Mouse (Mus musculus) CH12.LX (cell line): Measurements from ENCODE around the gene Sod2. TPM values are rescaled to one million over a fixed set of nuclear protein-coding genes. Genes with fewer than 3 reads are reported as not detected.
A peak's percentile ranks its signal among the peaks of the same experiment; 100 is the strongest.

Experiments
- DNase-seq: peaks from one replicate; pipeline ENCODE4 v3.0.0-alpha.2; 2013; ENCODE audit errors: extremely low read depth
- H3K27ac ChIP-seq: 2 replicates; pipeline ENCODE4 v1.5.1; 2012; ENCODE audit warnings: low read depth, mild to moderate bottlenecking, control low read depth, moderate library complexity; ENCODE audit not compliant: insufficient read depth
- H3K27me3 ChIP-seq: replicated peaks from 2 replicates; pipeline ENCODE3; 2012; ENCODE audit warnings: inconsistent platforms
- H3K36me3 ChIP-seq, 2 experiments: replicated peaks in 1 of 2; 2 replicates each; pipeline versions ENCODE3 to v1.6.1; 2012; ENCODE audit warnings: inconsistent platforms in 1 of 2, low read length in 1 of 2, mild to moderate bottlenecking in 1 of 2, mixed read lengths in 1 of 2, moderate library complexity in 1 of 2; ENCODE audit not compliant: control insufficient read depth in 1 of 2, insufficient read depth in 1 of 2
- H3K4me1 ChIP-seq, 2 experiments: 2 replicates each; pipeline ENCODE4 v1.6.1; 2012; ENCODE audit warnings: inconsistent platforms in 1 of 2, moderate library complexity in 1 of 2; ENCODE audit not compliant: insufficient read depth in 2 of 2, control insufficient read depth in 1 of 2
- H3K4me2 ChIP-seq: 2 replicates; pipeline ENCODE4 v1.6.1; 2012; ENCODE audit warnings: low read depth, mild to moderate bottlenecking, control low read depth; ENCODE audit not compliant: poor library complexity, insufficient read depth, severe bottlenecking
- H3K4me3 ChIP-seq, 3 experiments: fragments of 150-350 bp in 1 of 3; sonication (generic) in 1 of 3; replicated peaks in 1 of 3; 2 replicates each; pipeline versions ENCODE3 to v1.5.1; 2011 to 2012; ENCODE audit warnings: low read depth in 2 of 3, low read length in 2 of 3, mild to moderate bottlenecking in 2 of 3, moderate library complexity in 2 of 3, control low read depth in 1 of 3, improper control_type of control experiment in 1 of 3, inconsistent platforms in 1 of 3, mixed read lengths in 1 of 3; ENCODE audit not compliant: poor library complexity in 1 of 3
- H3K79me2 ChIP-seq: replicated peaks from 2 replicates; pipeline ENCODE4 v1.6.1; 2012; ENCODE audit warnings: mild to moderate bottlenecking, moderate library complexity; ENCODE audit not compliant: control insufficient read depth, poor library complexity, insufficient read depth, severe bottlenecking; ENCODE audit errors: extremely low read depth
- H3K9ac ChIP-seq: 2 replicates; pipeline ENCODE4 v1.6.1; 2012; ENCODE audit warnings: low read depth, mild to moderate bottlenecking, control low read depth, moderate library complexity; ENCODE audit not compliant: insufficient read depth
- H3K9me3 ChIP-seq: replicated peaks from 2 replicates; pipeline ENCODE3; 2012; ENCODE audit warnings: low read length, inconsistent platforms, mixed read lengths
- BHLHE40 ChIP-seq: IDR thresholded peaks from 2 replicates; pipeline ENCODE4 v1.6.1; 2011; ENCODE audit warnings: mild to moderate bottlenecking, low read depth, low read length, improper control_type of control experiment
- CHD1 ChIP-seq: IDR thresholded peaks from 2 replicates; pipeline ENCODE4 v1.6.1; 2012; ENCODE audit warnings: low read depth, low read length, improper control_type of control experiment, inconsistent platforms
- CHD2 ChIP-seq: IDR thresholded peaks from 2 replicates; pipeline ENCODE4 v1.6.1; 2011; ENCODE audit warnings: low read length, improper control_type of control experiment
- CTCF ChIP-seq, 2 experiments: IDR thresholded peaks in 1 of 2; conservative IDR thresholded peaks in 1 of 2; 2 replicates each; pipeline ENCODE4 v1.5.1; 2011 to 2012; ENCODE audit warnings: low read depth in 2 of 2, low read length in 2 of 2, improper control_type of control experiment in 1 of 2, inconsistent platforms in 1 of 2, mild to moderate bottlenecking in 1 of 2, moderate library complexity in 1 of 2
- E2F4 ChIP-seq: IDR thresholded peaks from 2 replicates; pipeline ENCODE4 v1.6.1; 2011; ENCODE audit warnings: low read depth, low read length, improper control_type of control experiment; ENCODE audit not compliant: insufficient replicate concordance
- ELF1 ChIP-seq: IDR thresholded peaks from 2 replicates; pipeline ENCODE4 v1.6.1; 2014; ENCODE audit warnings: low read depth, mild to moderate bottlenecking, inconsistent platforms, low read length, improper control_type of control experiment
- EP300 ChIP-seq: IDR thresholded peaks from 2 replicates; pipeline ENCODE4 v1.6.1; 2011; ENCODE audit warnings: low read length, improper control_type of control experiment
- ETS1 ChIP-seq: conservative IDR thresholded peaks from 2 replicates; pipeline ENCODE4 v1.6.1; 2012; ENCODE audit warnings: low read depth, mild to moderate bottlenecking, inconsistent platforms, low read length, improper control_type of control experiment, moderate library complexity
- GABPA ChIP-seq: IDR thresholded peaks from 2 replicates; pipeline ENCODE4 v1.6.1; 2012; ENCODE audit warnings: low read depth, low read length, improper control_type of control experiment, inconsistent platforms; ENCODE audit not compliant: insufficient replicate concordance
- HCFC1 ChIP-seq: IDR thresholded peaks from 2 replicates; pipeline ENCODE4 v1.6.1; 2012; ENCODE audit warnings: low read depth, mild to moderate bottlenecking, inconsistent platforms, low read length, improper control_type of control experiment
- IRF4 ChIP-seq: IDR thresholded peaks from 2 replicates; pipeline ENCODE4 v1.6.1; 2014; ENCODE audit warnings: low read depth, mild to moderate bottlenecking, inconsistent platforms, low read length, improper control_type of control experiment
- JUN ChIP-seq: IDR thresholded peaks from 2 replicates; pipeline ENCODE4 v1.6.1; 2011; ENCODE audit warnings: low read depth, mild to moderate bottlenecking, low read length, improper control_type of control experiment, moderate library complexity; ENCODE audit not compliant: insufficient read depth
- JUND ChIP-seq: conservative IDR thresholded peaks from 2 replicates; pipeline ENCODE4 v1.6.1; 2011; ENCODE audit warnings: low read depth, low read length, improper control_type of control experiment
- KAT2A ChIP-seq: IDR thresholded peaks from 2 replicates; pipeline ENCODE4 v1.6.1; 2012; ENCODE audit warnings: low read length, improper control_type of control experiment, inconsistent platforms; ENCODE audit not compliant: insufficient replicate concordance
- MAFK ChIP-seq: IDR thresholded peaks from 2 replicates; pipeline ENCODE4 v1.6.1; 2011; ENCODE audit warnings: low read length, improper control_type of control experiment; ENCODE audit not compliant: insufficient replicate concordance
- MAX ChIP-seq: IDR thresholded peaks from 2 replicates; pipeline ENCODE4 v1.6.1; 2011; ENCODE audit warnings: low read length, improper control_type of control experiment
- MAZ ChIP-seq: IDR thresholded peaks from 2 replicates; pipeline ENCODE4 v1.6.1; 2012; ENCODE audit warnings: low read depth, mild to moderate bottlenecking, inconsistent platforms, low read length, improper control_type of control experiment, moderate library complexity
- MEF2A ChIP-seq: IDR thresholded peaks from 2 replicates; pipeline ENCODE4 v1.6.1; 2014; ENCODE audit warnings: low read depth, mild to moderate bottlenecking, inconsistent platforms, low read length, improper control_type of control experiment, borderline replicate concordance
- MXI1 ChIP-seq: IDR thresholded peaks from 2 replicates; pipeline ENCODE4 v1.6.1; 2011; ENCODE audit warnings: mild to moderate bottlenecking, low read depth, low read length, improper control_type of control experiment
- MYC ChIP-seq: IDR thresholded peaks from 2 replicates; pipeline ENCODE4 v1.6.1; 2011; ENCODE audit warnings: low read depth, mild to moderate bottlenecking, improper control_type of control experiment, low read length
- NELFE ChIP-seq: IDR thresholded peaks from 2 replicates; pipeline ENCODE4 v1.6.1; 2011; ENCODE audit warnings: low read depth, low read length, improper control_type of control experiment
- NRF1 ChIP-seq: IDR thresholded peaks from 2 replicates; pipeline ENCODE4 v1.6.1; 2014; ENCODE audit warnings: low read depth, mild to moderate bottlenecking, inconsistent platforms, low read length, improper control_type of control experiment, moderate library complexity
- PAX5 ChIP-seq: IDR thresholded peaks from 2 replicates; pipeline ENCODE4 v1.6.1; 2012; ENCODE audit warnings: low read length, inconsistent platforms, mixed read lengths
- POLR2A ChIP-seq: IDR thresholded peaks from 2 replicates; pipeline ENCODE4 v1.6.1; 2011; ENCODE audit warnings: low read depth, mild to moderate bottlenecking, improper control_type of control experiment, low read length
- POLR2AphosphoS2 ChIP-seq: IDR thresholded peaks from 2 replicates; pipeline ENCODE4 v1.6.1; 2011; ENCODE audit warnings: low read depth, low read length, improper control_type of control experiment
- RAD21 ChIP-seq: IDR thresholded peaks from 2 replicates; pipeline ENCODE4 v1.6.1; 2011; ENCODE audit warnings: low read depth, mild to moderate bottlenecking, low read length, improper control_type of control experiment, moderate library complexity
- RCOR1 ChIP-seq: conservative IDR thresholded peaks from 2 replicates; pipeline ENCODE4 v1.6.1; 2012; ENCODE audit warnings: low read depth, mild to moderate bottlenecking, inconsistent platforms, low read length, improper control_type of control experiment
- SIN3A ChIP-seq: IDR thresholded peaks from 2 replicates; pipeline ENCODE4 v1.6.1; 2012; ENCODE audit warnings: low read length, improper control_type of control experiment, inconsistent platforms
- SMC3 ChIP-seq: IDR thresholded peaks from 2 replicates; pipeline ENCODE4 v1.6.1; 2011; ENCODE audit warnings: low read depth, low read length, improper control_type of control experiment
- TBP ChIP-seq: conservative IDR thresholded peaks from 2 replicates; pipeline ENCODE4 v1.6.1; 2011; ENCODE audit warnings: low read depth, low read length, improper control_type of control experiment
- TCF12 ChIP-seq: IDR thresholded peaks from 2 replicates; pipeline ENCODE4 v1.6.1; 2014; ENCODE audit warnings: low read depth, mild to moderate bottlenecking, inconsistent platforms, low read length, improper control_type of control experiment
- UBTF ChIP-seq: IDR thresholded peaks from 2 replicates; pipeline ENCODE4 v1.6.1; 2012; ENCODE audit warnings: low read depth, mild to moderate bottlenecking, inconsistent platforms, low read length, improper control_type of control experiment, moderate library complexity
- USF1 ChIP-seq: IDR thresholded peaks from 2 replicates; pipeline ENCODE4 v1.6.1; 2014; ENCODE audit warnings: low read depth, mild to moderate bottlenecking, inconsistent platforms, low read length, improper control_type of control experiment
- USF2 ChIP-seq: conservative IDR thresholded peaks from 2 replicates; pipeline ENCODE4 v1.6.1; 2011; ENCODE audit warnings: low read depth, low read length, improper control_type of control experiment
- ZC3H11A ChIP-seq: IDR thresholded peaks from 2 replicates; pipeline ENCODE4 v1.6.1; 2012; ENCODE audit warnings: low read depth, mild to moderate bottlenecking, inconsistent platforms, low read length, improper control_type of control experiment
- ZKSCAN1 ChIP-seq: IDR thresholded peaks from 2 replicates; pipeline ENCODE4 v1.6.1; 2012; ENCODE audit warnings: low read depth, inconsistent platforms, low read length, improper control_type of control experiment, borderline replicate concordance
- ZMIZ1 ChIP-seq: IDR thresholded peaks from 2 replicates; pipeline ENCODE4 v1.6.1; 2012; ENCODE audit warnings: low read depth, mild to moderate bottlenecking, inconsistent platforms, low read length, improper control_type of control experiment
- ZNF384 ChIP-seq: IDR thresholded peaks from 2 replicates; pipeline ENCODE4 v1.6.1; 2012; ENCODE audit warnings: low read depth, low read length, improper control_type of control experiment, inconsistent platforms
- dilution Hi-C: fragments of 300-500 bp; cut with MboI; formaldehyde crosslinking; loops from 2 replicates; pipeline ENCODE4 v1.14.3; 2020; ENCODE audit warnings: low sequenced_read_pairs; ENCODE audit not compliant: extremely low pct_unique_long_range_greater_than_20kb, extremely low pct_ligation_motif_present
- in situ Hi-C: fragments of 300-500 bp; cut with MboI; formaldehyde crosslinking; loops from 3 replicates; pipeline ENCODE4 v1.14.3; 2019; ENCODE audit warnings: low sequenced_read_pairs, low pct_ligation_motif_present, low pct_unique_long_range_greater_than_20kb, mixed read lengths
- polyA plus RNA-seq: library from polyadenylated mRNA; unstranded; fragments of >175 nt; gene quantifications from 2 replicates; pipeline ENCODE4 v1.2.1, GENCODE M21; 2012; ENCODE audit warnings: low read depth; ENCODE audit not compliant: insufficient read length
- total RNA-seq, 2 experiments: library from RNA; depleted of rRNA; stranded (reverse); fragments of 300-350 nt in 1 of 2; fragments of >200 nt in 1 of 2; gene quantifications; 2 replicates each; pipeline ENCODE4 v1.2.3; 2012 to 2014

The Sod2 gene
- total and polyA plus RNA-seq, 3 experiments, result 75.6 to 103 (median 89.2) TPM

- H3K27me3 ChIP-seq, result no peaks in the 10 kb centered on the region
- peak overlapping the region; percentile 59 to 99 (median 87) for H3K4me3 ChIP-seq
- H3K9me3 ChIP-seq, result no peaks in the 10 kb centered on the region
- H3K9ac ChIP-seq, result peak overlapping the region; percentile 96
- peak; percentile 67 for DNase-seq
- in situ Hi-C loops, result no loop called here
- H3K4me1 ChIP-seq, result peaks cover 0 to 31% of the 10 kb centered on the region in 2 experiments; a peak in 2 of 4 replicates
- peaks cover 41% of the 10 kb centered on the region for H3K79me2 ChIP-seq
- H3K27ac ChIP-seq, result peak overlapping the region; percentile 93
- no peak overlapping the region for H3K4me2 ChIP-seq
- H3K36me3 ChIP-seq, result peaks cover 0 to 9% of the 10 kb centered on the region in 2 experiments
- no peak for TF ChIP-seq MYC
- TF ChIP-seq POLR2A, result peak; percentile 46
- no peak for TF ChIP-seq ZNF384
- no peak for TF ChIP-seq SMC3
- no peak for TF ChIP-seq NRF1
- TF ChIP-seq RCOR1, result no peak
- TF ChIP-seq MEF2A, result no peak
- TF ChIP-seq MXI1, result peak; percentile 69; the same call in 1 of the 2 replicates
- TF ChIP-seq ETS1, result no peak
- no peak for TF ChIP-seq JUND
- no peak for TF ChIP-seq USF2
- peak; percentile 59; the same call in 1 of the 2 replicates for TF ChIP-seq NELFE
- TF ChIP-seq SIN3A, result peak; percentile 61; the same call in 1 of the 2 replicates
- peak; percentile 69 for TF ChIP-seq ELF1
- TF ChIP-seq MAFK, result no peak
- no peak for TF ChIP-seq EP300
- peak; percentile 57 for TF ChIP-seq HCFC1
- no peak for TF ChIP-seq MAZ
- peak; percentile 32 for TF ChIP-seq ZMIZ1
- no peak for TF ChIP-seq USF1
- TF ChIP-seq TCF12, result 0 out of 2 replicates have a peak, but pooled peaks have one; percentile 46
- TF ChIP-seq GABPA, result no peak
- TF ChIP-seq JUN, result no peak
- TF ChIP-seq TBP, result no peak
- no peak for TF ChIP-seq E2F4
- TF ChIP-seq IRF4, result no peak
- TF ChIP-seq MAX, result no peak; the same call in 1 of the 2 replicates
- TF ChIP-seq CHD2, result no peak
- TF ChIP-seq CTCF (conservative IDR thresholded peaks at IDR 0.05 in 1 of 2, IDR thresholded peaks at IDR 0.05 in 1 of 2; ENCODE audit: low read depth in 2 of 2, low read length in 2 of 2), result no peak
- peak; percentile 50; the same call in 1 of the 2 replicates for TF ChIP-seq UBTF
- TF ChIP-seq RAD21, result no peak
- TF ChIP-seq POLR2AphosphoS2, result no peak
- no peak for TF ChIP-seq PAX5
- TF ChIP-seq ZC3H11A, result no peak
- TF ChIP-seq ZKSCAN1, result no peak
- TF ChIP-seq KAT2A, result 0 out of 2 replicates have a peak, but pooled peaks have one; percentile 54
- 0 out of 2 replicates have a peak, but pooled peaks have one; percentile 5 for TF ChIP-seq BHLHE40
- no peak for TF ChIP-seq CHD1
- TF ChIP-seq, all 38 proteins: peak for 11
- dilution Hi-C loops, result no loop called here
Observed at GRCm38 (mm10) chr17:12991635-12992358, 14.8 kb upstream of the Sod2 start.
